Mouse (Mus musculus) MEL (cell line): ENCODE results near the gene Smc3.

Source experiments
- CHD1 ChIP-seq: IDR thresholded peaks from 2 replicates; pipeline ENCODE4 v1.6.1; 2012; ENCODE audit warnings: low read depth, mild to moderate bottlenecking, inconsistent platforms, low read length, improper control_type of control experiment
- CTCF ChIP-seq, 3 experiments: IDR thresholded peaks in 2 of 3; conservative IDR thresholded peaks in 1 of 3; 2 replicates each; pipeline ENCODE4 v1.5.1; 2011 to 2012; ENCODE audit warnings: low read length in 3 of 3, low read depth in 2 of 3, mild to moderate bottlenecking in 2 of 3, improper control_type of control experiment in 1 of 3, inconsistent platforms in 1 of 3, mixed read lengths in 1 of 3, moderate library complexity in 1 of 3; ENCODE audit not compliant: control insufficient read depth in 1 of 3, insufficient read depth in 1 of 3, poor library complexity in 1 of 3, severe bottlenecking in 1 of 3
- GATA1 ChIP-seq: IDR thresholded peaks from 2 replicates; pipeline ENCODE4 v1.6.1; 2011; ENCODE audit warnings: low read depth, low read length, improper control_type of control experiment
- MAX ChIP-seq: IDR thresholded peaks from 2 replicates; pipeline ENCODE4 v1.6.1; 2011; ENCODE audit warnings: low read length, improper control_type of control experiment
- POLR2A ChIP-seq, 2 experiments: IDR thresholded peaks; 2 replicates each; pipeline ENCODE4 v1.6.1; 2011 to 2012; ENCODE audit warnings: low read length in 2 of 2, mild to moderate bottlenecking in 2 of 2, control low read depth in 1 of 2, improper control_type of control experiment in 1 of 2, low read depth in 1 of 2, moderate library complexity in 1 of 2; ENCODE audit not compliant: control insufficient read depth in 1 of 2, insufficient read depth in 1 of 2, poor library complexity in 1 of 2
- ZNF384 ChIP-seq: IDR thresholded peaks from 2 replicates; pipeline ENCODE4 v1.6.1; 2012; ENCODE audit warnings: low read depth, mild to moderate bottlenecking, inconsistent platforms, low read length, improper control_type of control experiment

- no peak for TF ChIP-seq CTCF (IDR thresholded peaks at IDR 0.05 in 2 of 3, conservative IDR thresholded peaks at IDR 0.05 in 1 of 3; ENCODE audit: control insufficient read depth in 1 of 3, insufficient read depth in 1 of 3, low read depth in 2 of 3, low read length in 3 of 3, poor library complexity in 1 of 3, severe bottlenecking in 1 of 3)
- TF ChIP-seq MAX: no peak
- TF ChIP-seq GATA1: no peak
- no peak for TF ChIP-seq CHD1
- no peak for TF ChIP-seq ZNF384
- TF ChIP-seq POLR2A (IDR thresholded peaks at IDR 0.05; ENCODE audit: control insufficient read depth in 1 of 2, insufficient read depth in 1 of 2, low read depth in 1 of 2, low read length in 2 of 2, poor library complexity in 1 of 2): no peak
Measured at GRCm38 (mm10) chr19:53568553-53568952, 31.6 kb upstream of the Smc3 start.
